Mouse (Mus musculus): ENCODE results near the gene Gm38431.

- no peak for TF ChIP-seq CTCF (IDR thresholded peaks at IDR 0.05; ENCODE audit: low read depth)
- no peak for TF ChIP-seq EP300 (IDR thresholded peaks at IDR 0.05; ENCODE audit: low read depth)
These were observed 1.3 kb downstream of the Gm38431 start for GRCm38 (mm10) chr9:21090537-21090936.
